Mouse (Mus musculus) ES-Bruce4 (cell line): ENCODE measurements around the gene Tatdn3. TPM values are rescaled to one million over a fixed set of nuclear protein-coding genes. Genes with fewer than 3 reads are reported as not detected.

Experiments
- H3K27ac ChIP-seq: 2 replicates; pipeline ENCODE4 v1.5.1; 2012; ENCODE audit warnings: low read length, inconsistent platforms; ENCODE audit not compliant: insufficient read depth
- H3K27me3 ChIP-seq: 2 replicates; pipeline ENCODE4 v1.6.1; 2012; ENCODE audit warnings: mild to moderate bottlenecking, low read length, inconsistent platforms; ENCODE audit not compliant: control insufficient read depth, poor library complexity, insufficient read depth, severe bottlenecking
- H3K36me3 ChIP-seq: 2 replicates; pipeline ENCODE4 v1.6.1; 2012; ENCODE audit warnings: inconsistent platforms, mild to moderate bottlenecking, low read length, moderate library complexity; ENCODE audit not compliant: control insufficient read depth, poor library complexity, insufficient read depth, severe bottlenecking
- H3K4me1 ChIP-seq: one replicate; pipeline ENCODE4 v1.8.1; 2011; ENCODE audit warnings: low read length; ENCODE audit not compliant: control insufficient read depth, insufficient read depth
- H3K4me3 ChIP-seq: 2 replicates; pipeline ENCODE4 v1.5.1; 2011; ENCODE audit warnings: low read depth, mild to moderate bottlenecking, low read length
- H3K9ac ChIP-seq: 2 replicates; pipeline ENCODE4 v1.6.1; 2012; ENCODE audit warnings: low read depth, mild to moderate bottlenecking, inconsistent platforms; ENCODE audit not compliant: poor library complexity, severe bottlenecking
- H3K9me3 ChIP-seq: replicated peaks from 2 replicates; pipeline ENCODE4 v1.6.1; 2012; ENCODE audit warnings: mild to moderate bottlenecking, low read length, inconsistent platforms; ENCODE audit not compliant: control insufficient read depth, poor library complexity, insufficient read depth, severe bottlenecking
- CTCF ChIP-seq: IDR thresholded peaks from one replicate; pipeline ENCODE4 v1.8.1; 2011; ENCODE audit warnings: low read depth, low read length
- EP300 ChIP-seq: IDR thresholded peaks from 2 replicates; pipeline ENCODE4 v1.6.1; 2011; ENCODE audit warnings: low read depth, low read length; ENCODE audit not compliant: insufficient read depth
- POLR2A ChIP-seq: IDR thresholded peaks from one replicate; pipeline ENCODE4 v1.8.1; 2011; ENCODE audit warnings: low read length; ENCODE audit not compliant: insufficient read depth
- polyA plus RNA-seq: library from polyadenylated mRNA; stranded (reverse); fragments of >200 nt; gene quantifications from 2 replicates; pipeline ENCODE4 v1.2.4, GENCODE M21; 2011; ENCODE audit warnings: low read depth; ENCODE audit not compliant: missing spikeins, insufficient read depth, insufficient read length

Tatdn3 gene
- polyA plus RNA-seq, 1 experiment: 12.0 TPM

DNA sequence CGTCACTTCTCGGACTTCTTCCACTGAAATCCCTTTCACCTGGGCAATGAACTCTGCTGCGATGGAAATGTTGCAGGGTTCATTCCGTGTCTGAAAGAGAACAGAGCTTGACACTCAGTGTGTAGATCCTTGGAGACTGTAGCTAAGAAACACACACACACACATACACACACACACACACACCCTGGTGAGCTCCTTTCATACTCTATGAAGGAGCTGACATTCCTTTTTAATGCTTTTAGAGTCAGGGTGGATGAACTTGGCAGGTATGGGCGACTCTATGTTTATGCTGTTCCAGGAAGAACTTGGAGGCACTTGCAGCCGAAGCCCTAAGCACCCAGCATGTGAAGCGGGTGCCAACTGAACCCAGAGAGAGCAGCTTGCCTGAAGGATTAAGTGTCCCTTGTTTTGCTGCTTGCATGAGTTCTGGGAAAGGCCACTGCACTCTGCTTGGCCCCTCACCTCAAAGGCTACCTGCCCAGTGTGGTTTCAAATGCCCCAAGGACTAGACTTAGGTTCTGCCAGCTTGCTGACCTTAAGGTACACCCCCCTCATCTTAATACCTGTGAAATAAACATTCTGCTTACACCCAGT, 16.4 kb downstream of the Tatdn3 start:
- Histone ChIP-seq H3K9ac (no peak overlapping the region), H3K27me3 (no peaks in the 10 kb centered on the region), H3K4me3 (no peak overlapping the region), H3K27ac (no peak overlapping the region), H3K9me3 (no peaks in the 10 kb centered on the region), H3K4me1 (no peaks in the 10 kb centered on the region), H3K36me3 (no peaks in the 10 kb centered on the region)
- TF ChIP-seq POLR2A (no peak), EP300 (no peak), CTCF (no peak)

DNA sequence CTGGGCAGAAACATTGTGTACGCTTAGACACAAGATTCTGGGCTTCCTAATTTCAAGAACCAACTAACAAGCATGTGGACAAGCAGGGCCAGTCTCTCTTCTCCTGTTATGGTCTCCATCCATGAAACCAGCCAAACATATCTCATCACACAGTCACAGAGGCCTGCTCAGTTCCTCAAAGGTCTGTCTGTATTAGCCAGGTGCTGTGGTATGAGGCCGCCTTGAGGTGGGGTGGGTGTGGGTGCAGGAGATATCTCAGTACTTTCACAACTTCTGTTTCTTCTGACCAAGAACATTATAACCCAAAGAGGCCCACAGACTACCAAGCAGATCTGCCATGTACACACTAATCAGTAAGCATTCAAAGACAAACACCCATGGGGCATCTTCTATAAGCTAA, 17.5 kb downstream of the Tatdn3 start:
- no peak for TF ChIP-seq CTCF
- no peak for TF ChIP-seq EP300
- no peak for TF ChIP-seq POLR2A
- H3K4me1 ChIP-seq: no peaks in the 10 kb centered on the region
- no peak overlapping the region for H3K27ac ChIP-seq
- no peak overlapping the region for H3K4me3 ChIP-seq
- no peaks in the 10 kb centered on the region for H3K27me3 ChIP-seq
- H3K9me3 ChIP-seq: no peaks in the 10 kb centered on the region
- H3K36me3 ChIP-seq: no peaks in the 10 kb centered on the region
- no peak overlapping the region for H3K9ac ChIP-seq

DNA sequence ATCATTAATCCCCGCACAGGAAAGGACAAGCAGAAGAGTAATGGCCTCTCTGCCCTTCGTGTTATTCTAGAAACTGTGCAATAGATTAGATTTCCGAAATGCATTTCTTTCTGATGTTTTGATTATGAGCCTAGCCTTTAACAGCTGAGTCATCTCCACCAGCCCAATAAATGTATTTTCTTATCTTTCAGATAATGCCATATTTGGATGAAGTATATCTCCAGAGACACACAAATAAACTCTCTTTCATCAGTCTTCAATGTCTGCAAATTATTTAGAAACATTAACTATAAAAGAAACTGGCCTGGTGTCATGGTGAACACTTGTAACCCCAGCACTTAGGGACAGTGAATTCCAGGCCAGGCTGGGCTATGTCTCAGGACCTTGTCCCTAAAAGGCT, 20.0 kb downstream of the Tatdn3 start:
- H3K4me1 ChIP-seq: no peaks in the 10 kb centered on the region

DNA sequence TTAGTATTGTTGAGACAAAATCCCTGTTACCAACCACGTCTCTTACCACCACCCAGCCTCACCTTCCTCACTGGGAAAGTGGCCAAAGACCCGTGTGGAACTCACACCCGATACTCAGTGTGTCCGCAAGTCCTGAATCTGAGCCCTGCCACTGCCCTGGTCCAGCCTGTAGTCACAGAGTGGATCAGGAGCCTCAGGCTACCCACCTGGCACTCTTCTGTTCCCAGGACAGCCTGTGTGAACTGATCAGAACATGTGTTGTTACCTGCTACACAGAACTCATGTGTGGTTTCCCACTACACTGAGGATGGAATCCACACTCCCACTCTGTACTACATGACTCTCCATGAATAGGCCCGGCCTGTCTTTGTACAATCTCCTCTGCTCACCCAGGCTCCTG, 20.6 kb downstream of the Tatdn3 start:
- Histone ChIP-seq H3K27ac (no peak overlapping the region), H3K36me3 (no peaks in the 10 kb centered on the region), H3K4me3 (no peak overlapping the region), H3K4me1 (no peaks in the 10 kb centered on the region), H3K27me3 (no peaks in the 10 kb centered on the region), H3K9me3 (no peaks in the 10 kb centered on the region), H3K9ac (no peak overlapping the region)
- TF ChIP-seq EP300 (no peak), CTCF (no peak), POLR2A (no peak)

More for the DNA sequence above, 20.0 kb downstream of the Tatdn3 start:
- H3K4me3 ChIP-seq: no peak overlapping the region
- H3K27me3 ChIP-seq: no peaks in the 10 kb centered on the region
- H3K27ac ChIP-seq: no peak overlapping the region
- TF ChIP-seq CTCF (no peak), POLR2A (no peak), EP300 (no peak)
- no peak overlapping the region for H3K9ac ChIP-seq
- H3K9me3 ChIP-seq: no peaks in the 10 kb centered on the region
- H3K36me3 ChIP-seq: no peaks in the 10 kb centered on the region

DNA sequence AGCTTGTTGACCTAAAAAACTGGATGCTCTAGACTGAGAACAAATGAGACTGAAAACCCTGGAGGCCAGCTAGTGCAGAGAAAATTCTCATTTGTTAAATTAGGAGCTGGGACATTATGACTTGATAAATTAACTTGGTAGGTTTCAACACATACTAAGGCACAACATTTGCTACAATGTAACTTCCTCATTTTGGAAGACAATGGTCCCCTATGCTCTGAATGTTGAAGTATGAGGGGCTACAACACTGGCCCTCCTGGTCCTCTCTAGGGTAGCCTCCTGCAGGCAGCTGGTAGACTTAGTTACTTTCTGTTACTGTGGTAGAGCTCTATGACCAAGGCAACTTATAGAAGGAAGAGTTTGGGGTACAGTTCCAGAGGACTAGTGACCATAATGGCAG, 21.4 kb downstream of the Tatdn3 start:
- Histone ChIP-seq H3K9ac (no peak overlapping the region), H3K9me3 (no peaks in the 10 kb centered on the region)
- no peak for TF ChIP-seq CTCF
- no peak for TF ChIP-seq POLR2A
- no peak for TF ChIP-seq EP300

DNA sequence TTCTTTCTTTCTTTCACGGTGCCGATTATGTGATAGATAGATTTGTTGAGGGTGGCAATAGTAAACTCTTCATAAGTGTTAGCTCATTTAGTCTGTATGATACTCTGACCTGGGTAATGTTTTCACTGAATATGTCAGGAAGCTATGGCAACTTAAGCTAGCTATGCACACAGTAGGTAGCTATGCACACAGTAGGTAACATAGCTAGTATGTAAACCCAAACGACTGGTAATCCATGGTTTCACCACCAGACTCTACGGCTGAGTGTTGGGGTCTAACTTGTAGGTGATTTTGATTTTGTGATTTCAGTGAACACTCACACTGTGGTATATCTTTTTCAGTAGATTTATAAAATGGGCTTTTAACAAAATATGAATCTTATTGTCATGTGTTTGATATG, 24.7 kb downstream of the Tatdn3 start:
- H3K4me1 ChIP-seq: no peaks in the 10 kb centered on the region
- H3K4me3 ChIP-seq: no peak overlapping the region
- no peak for TF ChIP-seq POLR2A
- no peak for TF ChIP-seq CTCF
- no peak for TF ChIP-seq EP300
- H3K9me3 ChIP-seq: no peaks in the 10 kb centered on the region
- no peak overlapping the region for H3K27ac ChIP-seq
- no peaks in the 10 kb centered on the region for H3K36me3 ChIP-seq
- no peaks in the 10 kb centered on the region for H3K27me3 ChIP-seq
- H3K9ac ChIP-seq: no peak overlapping the region

More for the DNA sequence above, 21.4 kb downstream of the Tatdn3 start:
- Histone ChIP-seq H3K27me3 (no peaks in the 10 kb centered on the region), H3K27ac (no peak overlapping the region), H3K36me3 (no peaks in the 10 kb centered on the region), H3K4me1 (no peaks in the 10 kb centered on the region), H3K4me3 (no peak overlapping the region)
